Mouse (Mus musculus) testis, adult 2 months (tissue): ENCODE results near the gene Rptor.

Experiments
- CTCF ChIP-seq: fragments of 200-500 bp; IDR thresholded peaks from 2 replicates; pipeline ENCODE4 v1.5.1; 2012; ENCODE audit warnings: low read depth, mild to moderate bottlenecking, inconsistent platforms, low read length, moderate library complexity; ENCODE audit not compliant: control insufficient read depth, insufficient read depth, insufficient replicate concordance
- POLR2A ChIP-seq: fragments of 200-500 bp; IDR thresholded peaks from 2 replicates; pipeline ENCODE4 v1.6.1; 2012; ENCODE audit warnings: low read depth, mild to moderate bottlenecking, inconsistent platforms, low read length, moderate library complexity; ENCODE audit not compliant: control insufficient read depth

- TF ChIP-seq CTCF (no peak), POLR2A (no peak)
Measured at GRCm38 (mm10) chr11:119788488-119788887, 185.8 kb downstream of the Rptor start.
